Comparison of ENCODE assay signal across 28 mouse cellular contexts in the genomic region with DNA sequence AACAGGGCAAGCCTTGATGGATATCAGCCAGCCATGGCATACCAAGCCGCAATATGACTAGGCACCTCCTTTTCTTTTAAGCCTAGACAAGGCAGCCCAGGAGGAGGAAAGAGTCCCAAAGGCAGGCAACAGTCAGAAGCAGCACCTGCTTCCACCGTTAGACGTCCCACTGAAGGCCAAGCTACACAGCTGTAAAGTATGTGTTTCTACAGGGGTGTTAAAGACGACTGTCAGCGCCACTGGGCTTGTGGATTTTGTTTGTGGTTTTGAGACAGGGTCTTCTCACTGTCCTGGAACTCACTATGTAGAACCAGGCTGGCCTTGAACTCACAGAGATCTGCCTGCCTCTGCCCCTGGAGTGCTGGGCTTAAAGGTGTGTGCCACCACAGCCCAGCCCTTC. TPM values are rescaled to one million over a fixed set of nuclear protein-coding genes. Genes with fewer than 3 reads are reported as not detected.
DNase-seq lines count a peak whose midpoint lies in the region; TF ChIP-seq lines count a peak whose summit lies in the region.
"Had no signal": no experiment of that assay in that cellular context is flagged by ENCODE, and none has a peak within 500 bp of the region (broad histone marks: within the 10 kb centered on the region; RNA-seq: fewer than 3 reads in every experiment).

No protein-coding gene starts in this region.

- TF ChIP-seq CTCF in gastrocnemius, adult 2 months (IDR thresholded peaks at IDR 0.05) = no peak

- H3K27ac ChIP-seq in gastrocnemius, adult 2 months = peak overlapping the region; percentile 62
- H3K27ac ChIP-seq: embryonic facial prominence, embryonic 10.5 days; embryonic facial prominence, embryonic 13.5 days; forebrain, embryonic 12.5 days; forebrain, embryonic 15.5 days; heart, embryonic 15.5 days; hindbrain, embryonic 10.5 days; hindbrain, embryonic 13.5 days had no signal

- no peak overlapping the region for H3K4me3 ChIP-seq in gastrocnemius, adult 2 months
- H3K4me3 ChIP-seq: embryonic facial prominence, embryonic 10.5 days; embryonic facial prominence, embryonic 13.5 days; erythroblast, embryonic 14.5 days; forebrain, embryonic 12.5 days; forebrain, embryonic 15.5 days; heart, embryonic 12.5 days; heart, embryonic 15.5 days; hindbrain, embryonic 10.5 days; hindbrain, embryonic 13.5 days had no signal

- intact Hi-C loops in gastrocnemius, adult 2 months (cut with DNase I) = no loop called here
- intact Hi-C loops in gastrocnemius, postnatal 36 days (cut with DNase I) = no loop called here

- no peak for DNase-seq in gastrocnemius, adult 2 months
- DNase-seq in gastrocnemius, postnatal 36 days = no peak
- peak; percentile 53 to 60 for DNase-seq in thymus, postnatal 10 days (ENCODE audit: low spot score in 2 of 2)
- DNase-seq in thymus, postnatal 36 days = peak; percentile 44 to 67
- DNase-seq in layer of hippocampus, postnatal 36 days = no peak
- no peak for DNase-seq in layer of hippocampus, postnatal 10 days (ENCODE audit: low spot score in 2 of 2)
- DNase-seq in adrenal gland, postnatal 36 days = no peak
- DNase-seq: adrenal gland, adult 2 months; adrenal gland, postnatal 14 days; cerebellum, adult 11-12 months; cerebellum, adult 8-10 months; cerebellum, postnatal 10 days; cerebellum, postnatal 36 days; embryo, embryonic 11 days; gastrocnemius, postnatal 10 days; heart, adult 18-20 months; heart, postnatal 10 days; heart, postnatal 36 days had no signal

RNA-seq across cellular contexts. Expression of a gene that starts 30.5 kb away (rescaled TPM):
- total RNA-seq in gastrocnemius, adult 2 months (2021) = 1 to 10 TPM; 1.0 to 1.8 TPM
- total RNA-seq in gastrocnemius, postnatal 36 days (2021) = 1 to 10 TPM in 1 of 2 experiments, under 1 TPM in 1; 0.82 to 1.2 TPM
- total RNA-seq in layer of hippocampus, postnatal 36 days (2021) = not detected
- under 1 TPM; 0.45 to 0.69 TPM for total RNA-seq in layer of hippocampus, postnatal 10 days (2021)
- 1 to 10 TPM; 1.2 to 1.8 TPM for total RNA-seq in adrenal gland, postnatal 36 days (2021)
- total RNA-seq: CH12.LX had no signal

RNA-seq across cellular contexts. Expression of a gene that starts 36.7 kb away (rescaled TPM):
- not detected for total RNA-seq in gastrocnemius, adult 2 months (2021)
- not detected for total RNA-seq in gastrocnemius, postnatal 36 days (2021)
- total RNA-seq in layer of hippocampus, postnatal 36 days (2021) = not detected
- total RNA-seq in layer of hippocampus, postnatal 10 days (2021) = not detected
- not detected for total RNA-seq in adrenal gland, postnatal 36 days (2021)
- total RNA-seq: adrenal gland, adult 2 months; adrenal gland, postnatal 14 days; gastrocnemius, postnatal 10 days; heart, adult 18-20 months; heart, postnatal 10 days; heart, postnatal 36 days had no signal

RNA-seq across cellular contexts. Expression of a gene that starts 46.0 kb away (rescaled TPM):
- 100 to 1,000 TPM; 109 to 117 TPM for total RNA-seq in gastrocnemius, adult 2 months (2021)
- total RNA-seq in gastrocnemius, postnatal 36 days (2021) = 100 to 1,000 TPM in 1 of 2 experiments, 10 to 100 TPM in 1; 94.6 to 110 TPM
- total RNA-seq in layer of hippocampus, postnatal 36 days (2021) = 100 to 1,000 TPM; 242 to 288 TPM
- total RNA-seq in layer of hippocampus, postnatal 10 days (2021) = 100 to 1,000 TPM; 306 to 350 TPM
- 100 to 1,000 TPM; 224 to 245 TPM for total RNA-seq in adrenal gland, postnatal 36 days (2021)

RNA-seq across cellular contexts. Expression of a gene that starts 46.1 kb away (rescaled TPM):
- total RNA-seq in gastrocnemius, adult 2 months (2021) = 1 to 10 TPM; 3.7 to 4.4 TPM
- 1 to 10 TPM; 1.3 to 2.4 TPM for total RNA-seq in gastrocnemius, postnatal 36 days (2021)
- 1 to 10 TPM; 3.9 to 5.1 TPM for total RNA-seq in layer of hippocampus, postnatal 36 days (2021)
- total RNA-seq in layer of hippocampus, postnatal 10 days (2021) = 1 to 10 TPM; 6.6 to 8.7 TPM
- total RNA-seq in adrenal gland, postnatal 36 days (2021) = 1 to 10 TPM; 4.9 to 7.3 TPM

RNA-seq across cellular contexts. Expression of a gene that starts 48.0 kb away (rescaled TPM):
- total RNA-seq in gastrocnemius, adult 2 months (2021) = 10 to 100 TPM; 33.4 to 37.0 TPM
- 10 to 100 TPM; 29.3 to 31.9 TPM for total RNA-seq in gastrocnemius, postnatal 36 days (2021)
- 10 to 100 TPM; 41.4 to 45.6 TPM for total RNA-seq in layer of hippocampus, postnatal 36 days (2021)
- total RNA-seq in layer of hippocampus, postnatal 10 days (2021) = 10 to 100 TPM; 44.8 to 55.3 TPM
- 10 to 100 TPM; 38.6 to 61.4 TPM for total RNA-seq in adrenal gland, postnatal 36 days (2021)

Comparison
In these comparisons a context has a peak if more than half of its experiments do, and no peak if none do; other contexts are left out.
1. DNase-seq: peak in thymus, postnatal 10 days (2 of 2) and thymus, postnatal 36 days (2 of 2); none in gastrocnemius, adult 2 months (single experiment), gastrocnemius, postnatal 36 days (0 of 2), layer of hippocampus, postnatal 36 days (0 of 2), layer of hippocampus, postnatal 10 days (0 of 2) and adrenal gland, postnatal 36 days (0 of 2).